Mouse (Mus musculus) layer of hippocampus, adult 18-20 months (tissue): ENCODE data around the gene Sptbn1. TPM values are rescaled to one million over a fixed set of nuclear protein-coding genes. Genes with fewer than 3 reads are reported as not detected.
"Not testable (repeated sequence)": the region's sequence is repeated elsewhere in the genome, so short reads cannot be mapped to it uniquely, and the experiment has no call there.

Experiments
- DNase-seq, 2 experiments: peaks; one replicate each; pipeline ENCODE4 v3.0.0; 2022; ENCODE audit warnings: low spot score in 2 of 2
- total RNA-seq, 2 experiments: library from RNA; stranded (reverse); gene quantifications; 2 replicates each; pipeline ENCODE4 v1.2.3; 2021

Gene Sptbn1
- total RNA-seq, 2 experiments from 2014 or later = 537 TPM

- no peak for DNase-seq
Observed at GRCm38 (mm10) chr11:30257085-30257484, 10.9 kb downstream of the Sptbn1 start.

- no peak for DNase-seq
Observed at GRCm38 (mm10) chr11:30256491-30256890, 11.5 kb downstream of the Sptbn1 start.

GRCm38 (mm10) chr11:30255211-30255610, 12.8 kb downstream of the Sptbn1 start:
- not testable (repeated sequence) for DNase-seq

- DNase-seq = no peak
Observed at GRCm38 (mm10) chr11:30251294-30251904, 16.6 kb downstream of the Sptbn1 start.

GRCm38 (mm10) chr11:30249452-30250016, 18.4 kb downstream of the Sptbn1 start:
- no peak for DNase-seq

- DNase-seq = no peak
Observed at GRCm38 (mm10) chr11:30247106-30247505, 20.9 kb downstream of the Sptbn1 start.

- DNase-seq = no peak
Observed at GRCm38 (mm10) chr11:30246161-30246560, 21.8 kb downstream of the Sptbn1 start.

GRCm38 (mm10) chr11:30244172-30244571, 23.8 kb downstream of the Sptbn1 start:
- DNase-seq = no peak

GRCm38 (mm10) chr11:30243591-30243990, 24.4 kb downstream of the Sptbn1 start:
- peak in 1 of 2 experiments; percentile 71 for DNase-seq

GRCm38 (mm10) chr11:30240861-30241260, 27.1 kb downstream of the Sptbn1 start:
- DNase-seq = no peak

- no peak for DNase-seq
Observed at GRCm38 (mm10) chr11:30237960-30238359, 30.0 kb downstream of the Sptbn1 start.

GRCm38 (mm10) chr11:30236681-30237242, 31.2 kb downstream of the Sptbn1 start:
- DNase-seq = no peak

- no peak for DNase-seq
Observed at GRCm38 (mm10) chr11:30235666-30236065, 32.3 kb downstream of the Sptbn1 start.

GRCm38 (mm10) chr11:30235218-30235617, 32.8 kb downstream of the Sptbn1 start:
- no peak for DNase-seq

- no peak for DNase-seq
Observed at GRCm38 (mm10) chr11:30233946-30234345, 34.0 kb downstream of the Sptbn1 start.

GRCm38 (mm10) chr11:30232082-30232481, 35.9 kb downstream of the Sptbn1 start:
- peak in 1 of 2 experiments; percentile 56 for DNase-seq

- DNase-seq = no peak
Observed at GRCm38 (mm10) chr11:30231336-30231735, 36.6 kb downstream of the Sptbn1 start.

GRCm38 (mm10) chr11:30230330-30230771, 37.6 kb downstream of the Sptbn1 start:
- DNase-seq = no peak

GRCm38 (mm10) chr11:30226756-30227155, 41.2 kb downstream of the Sptbn1 start:
- no peak for DNase-seq

- no peak for DNase-seq
Observed at GRCm38 (mm10) chr11:30224599-30224998, 43.4 kb downstream of the Sptbn1 start.

GRCm38 (mm10) chr11:30222636-30223035, 45.3 kb downstream of the Sptbn1 start:
- no peak for DNase-seq

GRCm38 (mm10) chr11:30221043-30221442, 46.9 kb downstream of the Sptbn1 start:
- DNase-seq = no peak

- no peak for DNase-seq
Observed at GRCm38 (mm10) chr11:30218386-30218785, 49.6 kb downstream of the Sptbn1 start.
